Mouse (Mus musculus) midbrain, embryonic 15.5 days (tissue): ENCODE measurements around the gene Trim56. TPM values are rescaled to one million over a fixed set of nuclear protein-coding genes. Genes with fewer than 3 reads are reported as not detected.

Experiments
- ATAC-seq: fragments of 200-750 bp; cut with Nextera tagmentation; replicated peaks from 2 replicates; pipeline ENCODE4 v1.8.0; 2017; ENCODE audit warnings: moderate TSS enrichment
- H3K27ac ChIP-seq: fragments of 300-500 bp; sonication (generic); 2 replicates; pipeline ENCODE4 v1.5.1; 2015; ENCODE audit warnings: mild to moderate bottlenecking, inconsistent platforms
- H3K27me3 ChIP-seq: fragments of 300-500 bp; sonication (generic); replicated peaks from 2 replicates; pipeline ENCODE4 v1.6.1; 2015; ENCODE audit warnings: inconsistent platforms
- H3K36me3 ChIP-seq: fragments of 300-500 bp; sonication (generic); replicated peaks from 2 replicates; pipeline ENCODE4 v1.6.1; 2015; ENCODE audit warnings: inconsistent platforms
- H3K4me1 ChIP-seq: fragments of 300-500 bp; sonication (generic); 2 replicates; pipeline ENCODE4 v1.6.1; 2015; ENCODE audit warnings: inconsistent platforms
- H3K4me2 ChIP-seq: fragments of 300-500 bp; sonication (generic); 2 replicates; pipeline ENCODE4 v1.6.1; 2015; ENCODE audit warnings: inconsistent platforms, mild to moderate bottlenecking, moderate library complexity
- H3K4me3 ChIP-seq: fragments of 300-500 bp; sonication (generic); 2 replicates; pipeline ENCODE4 v1.5.1; 2015; ENCODE audit warnings: mild to moderate bottlenecking, inconsistent platforms
- H3K9ac ChIP-seq: fragments of 300-500 bp; sonication (generic); 2 replicates; pipeline ENCODE4 v1.6.1; 2015; ENCODE audit warnings: mild to moderate bottlenecking, inconsistent platforms
- H3K9me3 ChIP-seq: fragments of 300-500 bp; sonication (generic); 2 replicates; pipeline ENCODE4 v1.6.1; 2016; ENCODE audit warnings: inconsistent platforms
- WGBS: fragments of 180-500 bp; shearing (Covaris S2); methylation state at CpG from one replicate; pipeline ENCODE4 v1.1.7; 2015; ENCODE audit warnings: mixed read lengths; 5-methylcytosine and 5-hydroxymethylcytosine counted together
- polyA plus RNA-seq: library from polyadenylated mRNA; unstranded; fragments of >200 nt; fragmentation: Nextera tagmentation; extraction: Ambion mirVana; gene quantifications from 2 replicates; pipeline ENCODE4 v1.2.1, GENCODE M21; 2015

The Trim56 gene
- polyA plus RNA-seq, 1 experiment from 2014 or later, result 1.9 TPM

- no peak overlapping the region for H3K27ac ChIP-seq
- WGBS, result 73% methylated on average over 4 of the region's 4 CpGs
- H3K4me3 ChIP-seq, result no peak overlapping the region
- no peak overlapping the region for H3K4me2 ChIP-seq
- no peaks in the 10 kb centered on the region for H3K36me3 ChIP-seq
- no peak for ATAC-seq
- no peaks in the 10 kb centered on the region for H3K27me3 ChIP-seq
- H3K9ac ChIP-seq, result no peak overlapping the region
- no peaks in the 10 kb centered on the region; the same call in 1 of the 2 replicates for H3K4me1 ChIP-seq
- H3K9me3 ChIP-seq, result no peaks in the 10 kb centered on the region
Observed at GRCm38 (mm10) chr5:137106434-137106833, 9.6 kb downstream of the Trim56 start.

GRCm38 (mm10) chr5:137103969-137104368 is 12.0 kb downstream of the Trim56 start:
- no peak for ATAC-seq

GRCm38 (mm10) chr5:137102575-137103522 is 13.2 kb downstream of the Trim56 start:
- H3K4me1 ChIP-seq, result no peaks in the 10 kb centered on the region; the same call in 1 of the 2 replicates
- H3K4me2 ChIP-seq, result no peak overlapping the region
- no peak overlapping the region for H3K27ac ChIP-seq
- H3K27me3 ChIP-seq, result no peaks in the 10 kb centered on the region
- H3K36me3 ChIP-seq, result no peaks in the 10 kb centered on the region
- no peak overlapping the region for H3K4me3 ChIP-seq
- no peak for ATAC-seq
- no peak overlapping the region for H3K9ac ChIP-seq
- WGBS, result 67% methylated on average over 28 of the region's 28 CpGs
- no peaks in the 10 kb centered on the region for H3K9me3 ChIP-seq

More at GRCm38 (mm10) chr5:137103969-137104368, 12.0 kb downstream of the Trim56 start:
- no peaks in the 10 kb centered on the region; the same call in 1 of the 2 replicates for H3K4me1 ChIP-seq
- no peak overlapping the region for H3K4me3 ChIP-seq
- H3K27ac ChIP-seq, result no peak overlapping the region
- no peak overlapping the region for H3K4me2 ChIP-seq
- H3K9ac ChIP-seq, result no peak overlapping the region
- H3K27me3 ChIP-seq, result no peaks in the 10 kb centered on the region
- WGBS, result 82% methylated on average over 2 of the region's 2 CpGs
- H3K36me3 ChIP-seq, result no peaks in the 10 kb centered on the region
- H3K9me3 ChIP-seq, result no peaks in the 10 kb centered on the region

- WGBS, result 79% methylated on average over 10 of the region's 10 CpGs
- H3K4me3 ChIP-seq, result no peak overlapping the region
- H3K4me1 ChIP-seq, result no peaks in the 10 kb centered on the region; the same call in 1 of the 2 replicates
- no peak overlapping the region for H3K4me2 ChIP-seq
- H3K27me3 ChIP-seq, result no peaks in the 10 kb centered on the region
- no peak for ATAC-seq
- no peak overlapping the region for H3K27ac ChIP-seq
- H3K9me3 ChIP-seq, result no peaks in the 10 kb centered on the region
- H3K9ac ChIP-seq, result no peak overlapping the region
- H3K36me3 ChIP-seq, result no peaks in the 10 kb centered on the region
Observed at GRCm38 (mm10) chr5:137102078-137102477, 13.9 kb downstream of the Trim56 start.

- H3K27ac ChIP-seq, result no peak overlapping the region
- no peak for ATAC-seq
- H3K9me3 ChIP-seq, result no peaks in the 10 kb centered on the region
- no peak overlapping the region for H3K4me3 ChIP-seq
- WGBS, result 65% methylated on average over 4 of the region's 4 CpGs
- H3K27me3 ChIP-seq, result no peaks in the 10 kb centered on the region
- no peaks in the 10 kb centered on the region for H3K36me3 ChIP-seq
- no peak overlapping the region for H3K4me2 ChIP-seq
- no peaks in the 10 kb centered on the region for H3K4me1 ChIP-seq
- no peak overlapping the region for H3K9ac ChIP-seq
Observed at GRCm38 (mm10) chr5:137100660-137101059, 15.3 kb downstream of the Trim56 start.

GRCm38 (mm10) chr5:137098418-137098817 is 17.6 kb downstream of the Trim56 start:
- H3K4me3 ChIP-seq, result no peak overlapping the region
- no peaks in the 10 kb centered on the region for H3K9me3 ChIP-seq
- no peaks in the 10 kb centered on the region for H3K36me3 ChIP-seq
- WGBS, result 84% methylated on average over 11 of the region's 11 CpGs
- ATAC-seq, result no peak
- no peaks in the 10 kb centered on the region for H3K27me3 ChIP-seq
- no peaks in the 10 kb centered on the region for H3K4me1 ChIP-seq
- H3K27ac ChIP-seq, result no peak overlapping the region
- no peak overlapping the region for H3K9ac ChIP-seq
- H3K4me2 ChIP-seq, result no peak overlapping the region

- no peaks in the 10 kb centered on the region for H3K27me3 ChIP-seq
- H3K4me3 ChIP-seq, result no peak overlapping the region
- no peak overlapping the region for H3K9ac ChIP-seq
- no peaks in the 10 kb centered on the region for H3K4me1 ChIP-seq
- ATAC-seq, result no peak
- H3K36me3 ChIP-seq, result no peaks in the 10 kb centered on the region
- no peak overlapping the region for H3K27ac ChIP-seq
- WGBS, result 79% methylated on average over 1 of the region's 1 CpGs
- no peaks in the 10 kb centered on the region for H3K9me3 ChIP-seq
- H3K4me2 ChIP-seq, result no peak overlapping the region
Observed at GRCm38 (mm10) chr5:137096037-137096436, 20.0 kb downstream of the Trim56 start.

GRCm38 (mm10) chr5:137095135-137095534 is 20.9 kb downstream of the Trim56 start:
- H3K4me1 ChIP-seq, result no peaks in the 10 kb centered on the region
- H3K9ac ChIP-seq, result no peak overlapping the region
- no peak overlapping the region for H3K4me2 ChIP-seq
- no peak overlapping the region for H3K4me3 ChIP-seq
- H3K27me3 ChIP-seq, result no peaks in the 10 kb centered on the region
- no peak for ATAC-seq
- no peaks in the 10 kb centered on the region for H3K36me3 ChIP-seq
- 86% methylated on average over 10 of the region's 10 CpGs for WGBS
- H3K9me3 ChIP-seq, result no peaks in the 10 kb centered on the region
- no peak overlapping the region for H3K27ac ChIP-seq

- Histone ChIP-seq H3K4me1 (no peaks in the 10 kb centered on the region), H3K27me3 (no peaks in the 10 kb centered on the region), H3K9me3 (no peaks in the 10 kb centered on the region), H3K4me3 (no peak overlapping the region), H3K27ac (no peak overlapping the region), H3K4me2 (no peak overlapping the region), H3K36me3 (no peaks in the 10 kb centered on the region), H3K9ac (no peak overlapping the region)
- 79% methylated on average over 9 of the region's 9 CpGs for WGBS
- ATAC-seq, result no peak
Observed at GRCm38 (mm10) chr5:137093720-137094119, 22.3 kb downstream of the Trim56 start.

- WGBS, result 77% methylated on average over 6 of the region's 6 CpGs
- Histone ChIP-seq H3K9ac (no peak overlapping the region), H3K4me1 (no peaks in the 10 kb centered on the region), H3K27ac (no peak overlapping the region), H3K4me2 (no peak overlapping the region), H3K36me3 (no peaks in the 10 kb centered on the region), H3K27me3 (no peaks in the 10 kb centered on the region), H3K9me3 (no peaks in the 10 kb centered on the region), H3K4me3 (no peak overlapping the region)
- no peak for ATAC-seq
Observed at GRCm38 (mm10) chr5:137091560-137091959, 24.4 kb downstream of the Trim56 start.

- Histone ChIP-seq H3K4me3 (no peak overlapping the region), H3K4me1 (no peaks in the 10 kb centered on the region)
Observed at GRCm38 (mm10) chr5:137090870-137091269, 25.1 kb downstream of the Trim56 start.

GRCm38 (mm10) chr5:137087410-137087809 is 28.6 kb downstream of the Trim56 start:
- no peak overlapping the region for H3K9ac ChIP-seq
- H3K36me3 ChIP-seq, result no peaks in the 10 kb centered on the region
- H3K9me3 ChIP-seq, result no peaks in the 10 kb centered on the region
- WGBS, result 93% methylated on average over 8 of the region's 8 CpGs
- ATAC-seq, result no peak
- H3K4me3 ChIP-seq, result no peak overlapping the region
- H3K4me1 ChIP-seq, result no peaks in the 10 kb centered on the region
- H3K27ac ChIP-seq, result no peak overlapping the region
- H3K27me3 ChIP-seq, result no peaks in the 10 kb centered on the region
- no peak overlapping the region for H3K4me2 ChIP-seq

More at GRCm38 (mm10) chr5:137090870-137091269, 25.1 kb downstream of the Trim56 start:
- Histone ChIP-seq H3K9ac (no peak overlapping the region), H3K27me3 (no peaks in the 10 kb centered on the region), H3K4me2 (no peak overlapping the region), H3K27ac (no peak overlapping the region), H3K9me3 (no peaks in the 10 kb centered on the region), H3K36me3 (no peaks in the 10 kb centered on the region)
- WGBS, result 76% methylated on average over 10 of the region's 10 CpGs
- no peak for ATAC-seq

- Histone ChIP-seq H3K27me3 (no peaks in the 10 kb centered on the region), H3K4me2 (no peak overlapping the region), H3K4me1 (no peaks in the 10 kb centered on the region), H3K9ac (no peak overlapping the region), H3K36me3 (no peaks in the 10 kb centered on the region), H3K9me3 (no peaks in the 10 kb centered on the region), H3K4me3 (no peak overlapping the region), H3K27ac (no peak overlapping the region)
- ATAC-seq, result no peak
- 84% methylated on average over 3 of the region's 3 CpGs for WGBS
Observed at GRCm38 (mm10) chr5:137085731-137086130, 30.3 kb downstream of the Trim56 start.
